In the genomic region with DNA sequence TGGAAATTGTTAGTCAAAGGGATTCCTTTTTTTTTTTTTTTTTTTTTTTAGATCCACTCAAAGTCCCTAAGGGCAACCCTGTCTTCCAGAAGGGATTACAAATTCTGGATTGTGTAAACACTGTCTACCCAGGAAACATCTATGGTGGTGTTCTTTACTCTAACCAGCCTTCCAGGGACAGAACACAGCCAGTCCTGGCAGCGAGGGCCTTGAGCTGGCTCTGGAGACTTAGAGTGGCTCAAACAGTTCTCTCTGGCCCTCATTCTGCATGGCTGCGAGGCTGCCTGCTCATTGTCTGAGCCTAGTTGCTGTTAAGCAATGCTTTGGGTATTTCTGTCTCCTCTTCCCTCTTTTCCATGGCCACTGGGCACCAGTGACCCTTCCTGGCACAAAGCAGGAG, we compare ENCODE assay signal across 11 mouse cellular contexts.
"Had no signal": no experiment of that assay in that cellular context is flagged by ENCODE, and none has a peak within 500 bp of the region (broad histone marks: within the 10 kb centered on the region; RNA-seq: fewer than 3 reads in every experiment).

No protein-coding gene starts in this region.

- H3K27me3 ChIP-seq: neural tube, embryonic 15.5 days had no signal

- H3K36me3 ChIP-seq: limb, embryonic 13.5 days; neural tube, embryonic 15.5 days had no signal

- H3K27ac ChIP-seq: layer of hippocampus, adult 2 months; limb, embryonic 13.5 days; liver, embryonic 14.5 days; neural tube, embryonic 15.5 days had no signal

- H3K4me3 ChIP-seq: layer of hippocampus, adult 2 months; limb, embryonic 13.5 days; myocyte; neural tube, embryonic 15.5 days had no signal

- H3K4me2 ChIP-seq: limb, embryonic 13.5 days; neural tube, embryonic 15.5 days had no signal

- H3K4me1 ChIP-seq: limb, embryonic 13.5 days; neural tube, embryonic 15.5 days had no signal

- DNase-seq: kidney, postnatal 10 days; kidney, postnatal 4 days; left cerebral cortex, postnatal 4 days; lung, adult 18-20 months; thymus, adult 18-20 months; thymus, postnatal 14 days had no signal

- H3K9ac ChIP-seq: limb, embryonic 13.5 days; liver, embryonic 14.5 days; neural tube, embryonic 15.5 days had no signal

- H3K9me3 ChIP-seq: limb, embryonic 13.5 days; neural tube, embryonic 15.5 days had no signal
